Mouse (Mus musculus) left cerebral cortex, postnatal 4 days (tissue): Measurements from ENCODE around the gene Adcyap1. TPM values are rescaled to one million over a fixed set of nuclear protein-coding genes. Genes with fewer than 3 reads are reported as not detected.

ENCODE experiments used
- DNase-seq: peaks from one replicate; pipeline ENCODE4 v3.0.0-alpha.2; 2022
- intact Hi-C: fragments of 180-260 bp; cut with DNase I; formaldehyde crosslinking; loops from one replicate; pipeline ENCODE4 v1.15.1; 2025
- total RNA-seq, 2 experiments: library from RNA; stranded (reverse); gene quantifications; 2 replicates each; pipeline ENCODE4 v1.2.3; 2021

Adcyap1 gene
- 10 to 100 TPM; 24.0 to 28.1 TPM for total RNA-seq

- DNase-seq = no peak
- intact Hi-C loops = loop anchor here (2.0 kb wide), 1 partner anchor 1536 kb away; no protein-coding TSS in a partner anchor
These were observed at the start of gene Adcyap1 for GRCm38 (mm10) chr17:93198717-93199116. Adcyap1 (plus strand) TSS chr17:93199017.

GRCm38 (mm10) chr17:93158280-93158851 lies 40.5 kb upstream of the Adcyap1 start:
- intact Hi-C loops = loop anchor here (5.0 kb wide), 1 partner anchor 1579 kb away; no protein-coding TSS in a partner anchor
- peak; percentile 63 for DNase-seq

GRCm38 (mm10) chr17:93169572-93169971 lies 29.2 kb upstream of the Adcyap1 start:
- intact Hi-C loops = no loop called here
- DNase-seq = no peak

GRCm38 (mm10) chr17:93196846-93197245 lies 2.0 kb upstream of the Adcyap1 start:
- DNase-seq = peak; percentile 3
- intact Hi-C loops = no loop called here

GRCm38 (mm10) chr17:93198213-93198612 lies 604 bp upstream of the Adcyap1 start:
- DNase-seq = no peak
- intact Hi-C loops = loop anchor here (2.0 kb wide), 1 partner anchor 1537 kb away; no protein-coding TSS in a partner anchor

- DNase-seq = peak; percentile 23
- intact Hi-C loops = loop anchor here (2.0 kb wide), 1 partner anchor 1536 kb away; no protein-coding TSS in a partner anchor
These were observed 401 bp downstream of the Adcyap1 start for GRCm38 (mm10) chr17:93199218-93199617.

GRCm38 (mm10) chr17:93199747-93200146 lies 930 bp downstream of the Adcyap1 start:
- intact Hi-C loops = loop anchor here (2.0 to 10.0 kb wide), 2 partner anchors 335 to 1535 kb away; no protein-coding TSS in a partner anchor

GRCm38 (mm10) chr17:93200386-93201264 lies 1.8 kb downstream of the Adcyap1 start:
- peak; percentile 57 for DNase-seq
- intact Hi-C loops = loop anchor here (10.0 kb wide), 1 partner anchor 334 kb away; no protein-coding TSS in a partner anchor

More at GRCm38 (mm10) chr17:93199747-93200146, 930 bp downstream of the Adcyap1 start:
- DNase-seq = peak; percentile 6

- intact Hi-C loops = loop anchor here (10.0 kb wide), 1 partner anchor 333 kb away; no protein-coding TSS in a partner anchor
- peak; percentile 17 for DNase-seq
These were observed 2.6 kb downstream of the Adcyap1 start for GRCm38 (mm10) chr17:93201265-93201925.

- intact Hi-C loops = loop anchor here (10.0 kb wide), 1 partner anchor 332 kb away; no protein-coding TSS in a partner anchor
- DNase-seq = peak; percentile 44
These were observed 3.6 kb downstream of the Adcyap1 start for GRCm38 (mm10) chr17:93202165-93203075.

- intact Hi-C loops = loop anchor here (10.0 kb wide), 1 partner anchor 331 kb away; no protein-coding TSS in a partner anchor
- peak; percentile 71 for DNase-seq
These were observed 4.5 kb downstream of the Adcyap1 start for GRCm38 (mm10) chr17:93203076-93204031.

- intact Hi-C loops = no loop called here
- no peak for DNase-seq
These were observed 19.0 kb downstream of the Adcyap1 start for GRCm38 (mm10) chr17:93217785-93218184.

GRCm38 (mm10) chr17:93218640-93219039 lies 19.8 kb downstream of the Adcyap1 start:
- DNase-seq = no peak
- intact Hi-C loops = no loop called here

- intact Hi-C loops = no loop called here
These were observed 38.5 kb downstream of the Adcyap1 start for GRCm38 (mm10) chr17:93237355-93237754.

More at GRCm38 (mm10) chr17:93237355-93237754, 38.5 kb downstream of the Adcyap1 start:
- DNase-seq = no peak
